In genomic region chr9:44920374-44921122, GRCm38 (mm10) we compare ENCODE assay signal across 8 mouse cellular contexts. TPM values are rescaled to one million over a fixed set of nuclear protein-coding genes. Genes with fewer than 3 reads are reported as not detected.
A peak's percentile ranks its signal among the peaks of the same experiment; 100 is the strongest.
DNase-seq lines count a peak whose midpoint lies in the region; ATAC-seq and TF ChIP-seq lines count a peak whose summit lies in the region.

Gene Atp5l, minus strand, starts transcription at chr9:44920742.

- H3K4me1 ChIP-seq in ES-E14 (ENCODE audit: control insufficient read depth in 2 of 2, insufficient read depth in 2 of 2, low read length in 2 of 2, poor library complexity in 1 of 2), result no peaks in the 10 kb centered on the region
- peaks cover 24% of the 10 kb centered on the region for H3K4me1 ChIP-seq in forebrain, embryonic 15.5 days
- H3K4me1 ChIP-seq in lung, adult 2 months (ENCODE audit: control insufficient read depth, insufficient read depth, low read length), result peaks cover 4% of the 10 kb centered on the region

- peak within 1 kb of the TSS; percentile 83 for H3K4me3 ChIP-seq in ES-E14 (ENCODE audit: insufficient read depth in 1 of 2, low read depth in 1 of 2, low read length in 2 of 2, poor library complexity in 1 of 2, severe bottlenecking in 1 of 2)
- H3K4me3 ChIP-seq in forebrain, embryonic 15.5 days, result peak within 1 kb of the TSS; percentile 99
- H3K4me3 ChIP-seq in lung, adult 2 months (replicated peaks; ENCODE audit: extremely low read depth, low read depth, low read length), result peak within 1 kb of the TSS; percentile 100

- intact Hi-C loops in heart, postnatal 25 days (cut with DNase I), result loop anchor here (2.0 kb wide), 1 partner anchor 40 kb away; the partner anchor contains the start of gene Kmt2a

- TF ChIP-seq POLR2A in lung, adult 2 months (IDR thresholded peaks at IDR 0.05; ENCODE audit: borderline replicate concordance, extremely low read depth, low read depth, low read length), result peak; percentile 65; the same call in 1 of the 2 replicates

- peak within 1 kb of the TSS; percentile 90 for H3K4me2 ChIP-seq in forebrain, embryonic 15.5 days (replicated peaks)

- in situ Hi-C loops in ES-E14 (cut with MboI; ENCODE audit: low sequenced_read_pairs in 2 of 2, unreplicated experiment in 2 of 2), result no loop called here

- peak; percentile 90 for ATAC-seq in forebrain, embryonic 15.5 days (replicated peaks)
- ATAC-seq in neutrophil, adult 5-6 weeks (ENCODE audit: extremely low read depth, insufficient number of reproducible peaks, low FRiP score, poor library complexity, severe bottlenecking), result peak; percentile 77

- H3K9ac ChIP-seq in ES-E14 (ENCODE audit: insufficient read depth, low read depth, low read length, poor library complexity, severe bottlenecking), result peak within 1 kb of the TSS; percentile 87
- H3K9ac ChIP-seq in forebrain, embryonic 15.5 days (replicated peaks), result peak within 1 kb of the TSS; percentile 96

- peak; percentile 92 for DNase-seq in ES-E14 (ENCODE audit: low read depth, low spot score)
- peak; percentile 89 for DNase-seq in cerebellum, adult 11-12 months
- peak; percentile 72 for DNase-seq in heart, postnatal 25 days (ENCODE audit: low spot score)
- DNase-seq in layer of hippocampus, adult 18-20 months (ENCODE audit: low spot score in 2 of 2), result peak; percentile 83 to 94
- peak; percentile 78 for DNase-seq in lung, adult 2 months
- peak; percentile 66 to 78 for DNase-seq in thymus, adult 18-20 months

- under 1% methylated on average over 47 of the region's 48 CpGs for WGBS in forebrain, embryonic 15.5 days
- WGBS in lung, adult 2 months, result under 1% methylated on average over 48 of the region's 48 CpGs

- no peaks in the 10 kb centered on the region for H3K9me3 ChIP-seq in ES-E14 (ENCODE audit: control insufficient read depth, insufficient read depth, low read depth, low read length)
- H3K9me3 ChIP-seq in forebrain, embryonic 15.5 days, result no peaks in the 10 kb centered on the region

- no peaks in the 10 kb centered on the region for H3K27me3 ChIP-seq in forebrain, embryonic 15.5 days

- peak within 1 kb of the TSS; percentile 64; the same call in 1 of the 2 replicates for H3K27ac ChIP-seq in ES-E14 (ENCODE audit: insufficient read depth, low read depth, low read length, poor library complexity, severe bottlenecking)
- peak within 1 kb of the TSS; percentile 97 for H3K27ac ChIP-seq in forebrain, embryonic 15.5 days (replicated peaks)

- no peaks in the 10 kb centered on the region for H3K36me3 ChIP-seq in ES-E14 (ENCODE audit: control insufficient read depth, insufficient read depth, low read length, poor library complexity, severe bottlenecking)
- H3K36me3 ChIP-seq in forebrain, embryonic 15.5 days, result no peaks in the 10 kb centered on the region

- no peak for TF ChIP-seq CTCF in lung, adult 2 months (IDR thresholded peaks at IDR 0.05; ENCODE audit: insufficient read depth, low read length)

TF ChIP-seq in ES-E14, 5 proteins besides CTCF, POLR2A, EP300 and RAD21:
- TF ChIP-seq ZC3H11A (IDR thresholded peaks at IDR 0.05; ENCODE audit: borderline replicate concordance, low read depth, low read length) (no peak), ZNF384 (IDR thresholded peaks at IDR 0.05; ENCODE audit: low read depth, low read length) (no peak), HCFC1 (IDR thresholded peaks at IDR 0.05; ENCODE audit: borderline replicate concordance, insufficient read depth, low read length) (peak; percentile 56; the same call in 1 of the 2 replicates)

RNA-seq across cellular contexts. Expression of gene Atp5l, which starts in this region (rescaled TPM):
- total RNA-seq in ES-E14 (2012; rRNA removed), result 664 and 732 TPM in 2 replicates
- 730 and 763 TPM in 2 replicates for polyA plus RNA-seq in forebrain, embryonic 15.5 days (2015; fragmentation: Nextera tagmentation; extraction: Ambion mirVana)
- 1,000 to 10,000 TPM; 1,628 to 1,660 TPM for total RNA-seq in heart, postnatal 25 days (2021)
- total RNA-seq in layer of hippocampus, adult 18-20 months (2021), result 100 to 1,000 TPM; 334 to 337 TPM
- 105 and 150 TPM in 2 replicates for polyA plus RNA-seq in lung, adult 2 months (2012; rRNA removed)
- total RNA-seq in neutrophil, adult 5-6 weeks (2017), result 48.6 and 74.2 TPM in 2 replicates

Comparison
In these comparisons a context has a peak if more than half of its experiments do, and no peak if none do; other contexts are left out.
1. Peak in every context shown above with its lines: DNase-seq, ATAC-seq, H3K4me3 ChIP-seq and H3K27ac ChIP-seq.